Comparison of ENCODE assay signal across 1 mouse cellular context in genomic region chr2:91921181-91921789, GRCm38 (mm10).
TF ChIP-seq lines count a peak whose summit lies in the region.

No protein-coding gene starts in this region.

TF ChIP-seq in CH12.LX, 34 proteins besides CTCF, POLR2A, EP300 and RAD21 (continued from another document):
- TF ChIP-seq PAX5 (IDR thresholded peaks at IDR 0.05; ENCODE audit: low read length) = no peak
- no peak for TF ChIP-seq SMC3 (IDR thresholded peaks at IDR 0.05; ENCODE audit: low read depth, low read length)
- TF ChIP-seq E2F4 (IDR thresholded peaks at IDR 0.05; ENCODE audit: insufficient replicate concordance, low read depth, low read length) = no peak
- TF ChIP-seq CHD1 (IDR thresholded peaks at IDR 0.05; ENCODE audit: low read depth, low read length) = no peak
- TF ChIP-seq USF2 (conservative IDR thresholded peaks at IDR 0.05; ENCODE audit: low read depth, low read length) = no peak
- TF ChIP-seq MAZ (IDR thresholded peaks at IDR 0.05; ENCODE audit: low read depth, low read length) = no peak
- no peak for TF ChIP-seq BHLHE40 (IDR thresholded peaks at IDR 0.05; ENCODE audit: low read depth, low read length)
- no peak for TF ChIP-seq JUN (IDR thresholded peaks at IDR 0.05; ENCODE audit: insufficient read depth, low read depth, low read length)
- no peak for TF ChIP-seq JUND (conservative IDR thresholded peaks at IDR 0.05; ENCODE audit: low read depth, low read length)
- TF ChIP-seq ZC3H11A (IDR thresholded peaks at IDR 0.05; ENCODE audit: low read depth, low read length) = no peak
- TF ChIP-seq SIN3A (IDR thresholded peaks at IDR 0.05; ENCODE audit: low read length) = no peak
- TF ChIP-seq USF1 (IDR thresholded peaks at IDR 0.05; ENCODE audit: low read depth, low read length) = no peak
- no peak for TF ChIP-seq MYC (IDR thresholded peaks at IDR 0.05; ENCODE audit: low read depth, low read length)
- TF ChIP-seq ELF1 (IDR thresholded peaks at IDR 0.05; ENCODE audit: low read depth, low read length) = no peak
